Mouse (Mus musculus): ENCODE data around the gene Zfp639. TPM values are rescaled to one million over a fixed set of nuclear protein-coding genes. Genes with fewer than 3 reads are reported as not detected.

Gene Zfp639
- polyA plus RNA-seq, 1 experiment = 62.1 TPM

DNA sequence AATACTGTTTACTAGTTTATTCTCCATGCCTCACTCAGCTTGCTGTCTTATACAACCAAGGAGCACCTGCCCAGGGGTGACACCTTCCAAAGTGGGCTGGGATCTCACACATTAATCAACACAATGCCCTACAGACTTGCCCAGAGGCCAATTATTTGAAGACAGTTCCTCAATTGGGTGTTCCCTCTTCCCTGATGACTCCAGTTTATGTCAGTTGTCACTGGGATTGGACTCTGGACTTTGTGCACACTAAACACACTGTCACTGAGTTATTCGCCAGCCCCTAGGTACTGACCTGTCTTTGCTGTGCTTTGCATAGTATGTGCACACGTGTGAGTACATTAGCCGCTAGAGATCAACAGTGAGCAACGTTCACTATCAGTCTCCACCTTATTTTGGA, 17.1 kb downstream of the Zfp639 start:
- Histone ChIP-seq H3K27ac (ENCODE audit: insufficient read depth, low read length) (no peak overlapping the region), H3K4me3 (ENCODE audit: insufficient read depth, low read length) (no peak overlapping the region), H3K4me1 (ENCODE audit: control insufficient read depth, insufficient read depth, low read length) (no peaks in the 10 kb centered on the region)
- TF ChIP-seq POLR2A (IDR thresholded peaks at IDR 0.05; ENCODE audit: low read depth, low read length) (no peak), CTCF (IDR thresholded peaks at IDR 0.05; ENCODE audit: borderline replicate concordance, insufficient read depth, low read length) (no peak)

DNA sequence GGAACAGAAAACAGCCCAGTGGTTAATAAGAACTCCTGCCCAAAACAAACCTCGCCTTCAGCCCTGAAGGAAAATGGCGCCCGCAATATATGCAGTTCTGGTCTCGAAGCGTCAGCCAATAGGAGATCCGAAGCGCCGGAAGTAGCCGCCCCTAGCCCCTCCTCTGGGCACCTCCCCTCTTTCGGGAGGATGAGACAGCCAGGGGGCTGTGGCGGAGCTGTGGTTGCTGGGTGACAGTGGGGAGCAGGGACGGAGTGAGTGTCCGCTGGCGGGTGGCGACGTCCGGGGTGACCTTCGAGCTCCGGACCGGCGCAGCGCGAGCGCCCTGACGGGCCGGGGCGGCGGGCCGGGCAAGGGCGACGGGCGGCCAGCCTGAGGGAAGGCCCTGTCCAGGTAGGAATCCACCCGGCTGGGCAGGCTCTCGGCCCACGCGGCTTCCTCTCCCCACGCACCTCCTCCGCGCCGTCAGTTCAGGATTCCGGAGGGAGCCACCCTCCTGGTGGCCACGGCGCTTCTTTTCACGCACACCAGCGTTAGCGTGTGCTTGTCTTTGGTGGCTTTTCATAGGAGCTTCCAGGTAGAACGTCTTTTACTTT, 19.3 kb downstream of the Zfp639 start, which contains the start of gene Mfn1:
Gene Mfn1 (plus strand): TSS at position 163 of the 596 bp plus-strand sequence.
- peak within 1 kb of the TSS; percentile 99 for H3K4me3 ChIP-seq (ENCODE audit: insufficient read depth, low read length)
- peak; percentile 72 for TF ChIP-seq POLR2A (IDR thresholded peaks at IDR 0.05; ENCODE audit: low read depth, low read length)
- TF ChIP-seq CTCF (IDR thresholded peaks at IDR 0.05; ENCODE audit: borderline replicate concordance, insufficient read depth, low read length) = no peak
- no peak within 1 kb of the TSS for H3K27ac ChIP-seq (ENCODE audit: insufficient read depth, low read length)
- no peaks in the 10 kb centered on the region for H3K4me1 ChIP-seq (ENCODE audit: control insufficient read depth, insufficient read depth, low read length)

DNA sequence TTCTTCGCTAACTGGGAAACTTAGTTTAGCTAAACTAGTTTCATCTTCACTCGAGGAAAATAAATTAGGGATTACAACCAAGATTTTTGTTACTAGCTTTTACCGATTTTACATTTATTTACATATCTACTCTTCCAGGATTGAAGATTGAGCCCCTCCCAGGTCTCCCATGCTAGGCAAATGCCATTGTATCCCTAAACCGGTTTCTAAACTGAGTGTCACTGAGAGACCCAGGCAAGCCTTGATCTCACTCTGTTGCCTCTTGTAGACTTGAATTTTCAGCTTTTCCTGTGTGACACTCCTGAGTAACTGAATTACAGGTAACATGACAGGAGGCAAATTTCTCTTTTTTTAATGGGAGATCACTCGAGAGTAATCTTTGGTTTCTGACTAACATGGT, 20.0 kb downstream of the Zfp639 start:
- no peak overlapping the region for H3K27ac ChIP-seq (ENCODE audit: insufficient read depth, low read length)
- no peaks in the 10 kb centered on the region for H3K4me1 ChIP-seq (ENCODE audit: control insufficient read depth, insufficient read depth, low read length)
- TF ChIP-seq POLR2A (IDR thresholded peaks at IDR 0.05; ENCODE audit: low read depth, low read length) = no peak
- no peak for TF ChIP-seq CTCF (IDR thresholded peaks at IDR 0.05; ENCODE audit: borderline replicate concordance, insufficient read depth, low read length)
- H3K4me3 ChIP-seq (ENCODE audit: insufficient read depth, low read length) = peak overlapping the region; percentile 99

DNA sequence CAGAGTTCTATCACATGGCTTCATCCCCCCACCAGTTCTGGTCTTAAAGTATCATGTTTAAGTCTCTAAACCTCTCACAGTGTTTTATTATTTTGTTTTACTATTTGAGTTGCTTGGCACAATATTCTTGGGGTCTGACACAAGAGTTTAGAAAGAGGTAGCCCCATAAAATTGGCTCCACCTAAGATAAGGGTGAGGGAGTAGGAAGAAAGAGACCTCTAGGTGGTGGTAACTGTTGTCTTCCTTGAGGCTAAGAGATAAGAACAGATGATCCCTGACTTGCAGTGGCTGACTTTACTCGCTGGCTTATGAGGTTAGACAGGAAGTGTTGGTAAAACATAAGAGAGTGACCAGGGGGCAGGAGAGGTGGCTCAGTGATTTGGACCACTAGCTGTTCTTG, 25.6 kb downstream of the Zfp639 start:
- Histone ChIP-seq H3K4me1 (ENCODE audit: control insufficient read depth, insufficient read depth, low read length) (no peaks in the 10 kb centered on the region), H3K4me3 (ENCODE audit: insufficient read depth, low read length) (no peak overlapping the region), H3K27ac (ENCODE audit: insufficient read depth, low read length) (no peak overlapping the region)
- no peak for TF ChIP-seq CTCF (IDR thresholded peaks at IDR 0.05; ENCODE audit: borderline replicate concordance, insufficient read depth, low read length)
- no peak for TF ChIP-seq POLR2A (IDR thresholded peaks at IDR 0.05; ENCODE audit: low read depth, low read length)

DNA sequence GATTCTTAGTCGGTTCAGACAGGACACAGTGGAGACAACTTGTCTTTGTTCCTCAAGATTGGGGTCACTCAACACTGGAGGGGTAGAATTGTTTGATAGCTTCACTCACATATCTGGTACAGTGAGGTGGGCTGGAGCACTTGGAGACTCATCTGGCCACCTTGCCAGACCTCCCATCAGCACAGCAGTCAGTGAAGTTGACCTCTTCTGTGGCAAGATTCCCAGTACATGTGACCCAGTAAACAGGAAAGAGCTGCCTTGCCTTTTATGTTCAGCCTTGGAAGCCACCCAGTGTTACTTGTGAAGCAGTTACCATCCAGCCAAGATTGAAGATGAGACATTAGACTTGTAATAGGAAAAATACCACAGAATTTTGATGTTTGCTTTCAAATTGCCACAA, 27.5 kb downstream of the Zfp639 start:
- no peak overlapping the region for H3K4me3 ChIP-seq (ENCODE audit: insufficient read depth, low read length)
- TF ChIP-seq POLR2A (IDR thresholded peaks at IDR 0.05; ENCODE audit: low read depth, low read length) (no peak), CTCF (IDR thresholded peaks at IDR 0.05; ENCODE audit: borderline replicate concordance, insufficient read depth, low read length) (no peak)
- H3K27ac ChIP-seq (ENCODE audit: insufficient read depth, low read length) = no peak overlapping the region
- no peaks in the 10 kb centered on the region for H3K4me1 ChIP-seq (ENCODE audit: control insufficient read depth, insufficient read depth, low read length)

DNA sequence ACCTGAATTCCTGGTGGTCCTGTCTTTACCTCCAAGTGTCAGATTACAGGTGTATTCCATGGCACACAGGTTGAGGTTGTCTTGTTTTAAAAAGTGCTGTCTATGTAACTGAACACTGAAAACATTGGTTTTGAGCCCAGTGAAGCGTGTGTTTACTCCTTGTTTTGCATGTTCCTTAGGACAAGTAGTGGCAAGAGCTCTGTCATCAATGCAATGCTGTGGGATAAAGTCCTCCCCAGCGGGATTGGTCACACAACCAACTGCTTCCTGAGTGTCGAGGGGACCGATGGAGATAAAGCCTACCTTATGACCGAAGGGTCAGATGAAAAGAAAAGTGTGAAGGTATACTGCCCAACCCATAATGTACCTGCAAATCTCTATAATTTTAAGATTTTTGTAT, 28.0 kb downstream of the Zfp639 start:
- no peak for TF ChIP-seq POLR2A (IDR thresholded peaks at IDR 0.05; ENCODE audit: low read depth, low read length)
- TF ChIP-seq CTCF (IDR thresholded peaks at IDR 0.05; ENCODE audit: borderline replicate concordance, insufficient read depth, low read length) = no peak
- Histone ChIP-seq H3K4me1 (ENCODE audit: control insufficient read depth, insufficient read depth, low read length) (no peaks in the 10 kb centered on the region), H3K27ac (ENCODE audit: insufficient read depth, low read length) (no peak overlapping the region), H3K4me3 (ENCODE audit: insufficient read depth, low read length) (no peak overlapping the region)

DNA sequence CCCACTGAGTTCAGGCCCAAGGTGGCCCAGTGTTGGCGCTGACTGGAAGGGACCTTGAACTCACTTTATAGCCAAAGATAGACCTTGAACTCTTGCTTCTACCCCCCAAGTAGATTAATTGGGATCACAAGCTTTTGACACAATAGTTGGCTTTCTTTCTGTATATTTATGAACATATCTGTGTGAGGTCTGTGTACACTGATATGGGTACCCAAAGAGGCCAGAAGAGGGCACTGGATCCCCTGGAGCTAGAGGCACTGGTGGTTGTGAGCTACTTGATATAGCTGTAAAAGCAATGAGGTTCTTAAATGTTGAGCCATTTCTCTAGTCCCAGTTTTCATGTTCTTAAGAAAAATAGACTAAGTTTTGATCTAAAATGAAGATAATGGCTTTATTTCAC, 43.0 kb downstream of the Zfp639 start:
- no peak for TF ChIP-seq POLR2A (IDR thresholded peaks at IDR 0.05; ENCODE audit: low read depth, low read length)
- TF ChIP-seq CTCF (IDR thresholded peaks at IDR 0.05; ENCODE audit: borderline replicate concordance, insufficient read depth, low read length) = no peak
- Histone ChIP-seq H3K4me3 (ENCODE audit: insufficient read depth, low read length) (no peak overlapping the region), H3K27ac (ENCODE audit: insufficient read depth, low read length) (no peak overlapping the region), H3K4me1 (ENCODE audit: control insufficient read depth, insufficient read depth, low read length) (no peaks in the 10 kb centered on the region)

DNA sequence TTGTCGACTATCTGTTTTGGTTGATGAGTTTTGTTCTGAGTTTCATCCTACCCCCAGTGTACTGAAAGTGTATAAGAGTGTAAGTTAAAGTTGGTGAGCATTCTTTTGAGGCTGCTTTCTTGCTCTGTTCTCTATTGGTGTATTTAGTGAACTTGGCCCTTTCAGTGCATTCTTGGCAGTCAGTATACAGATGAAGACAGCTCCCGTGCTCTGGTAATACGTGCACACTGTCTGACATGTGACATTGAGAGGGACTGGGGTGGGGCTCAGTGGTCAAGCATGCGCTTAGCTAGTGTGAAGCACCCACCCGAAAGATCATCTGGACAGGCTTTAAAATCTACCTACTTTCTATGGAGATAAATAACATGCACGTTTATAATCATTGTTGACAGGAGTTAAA, 53.3 kb downstream of the Zfp639 start:
- Histone ChIP-seq H3K4me3 (ENCODE audit: insufficient read depth, low read length) (no peak overlapping the region), H3K27ac (ENCODE audit: insufficient read depth, low read length) (no peak overlapping the region), H3K4me1 (ENCODE audit: control insufficient read depth, insufficient read depth, low read length) (no peaks in the 10 kb centered on the region)
- TF ChIP-seq POLR2A (IDR thresholded peaks at IDR 0.05; ENCODE audit: low read depth, low read length) = no peak
- no peak for TF ChIP-seq CTCF (IDR thresholded peaks at IDR 0.05; ENCODE audit: borderline replicate concordance, insufficient read depth, low read length)

Other genes with a start within 250 kb of the Zfp639 start
- gene Zmat3, start 144.2 kb upstream of the Zfp639 start, polyA plus RNA-seq (2011; ENCODE audit: insufficient read length, low read depth, missing spikeins) = 96.0 and 103 TPM in 2 replicates
- 38.5 and 45.1 TPM in 2 replicates for gene Pik3ca, start 112.6 kb upstream of the Zfp639 start, polyA plus RNA-seq (2011; ENCODE audit: insufficient read length, low read depth, missing spikeins)
- not detected in 2 replicates for gene Kcnmb3, start 18.0 kb upstream of the Zfp639 start, polyA plus RNA-seq (2011; ENCODE audit: insufficient read length, low read depth, missing spikeins)
- gene Mfn1, start 19.2 kb downstream of the Zfp639 start, polyA plus RNA-seq (2011; ENCODE audit: insufficient read length, low read depth, missing spikeins) = 52.0 and 55.1 TPM in 2 replicates
- gene Gnb4, start 106.3 kb downstream of the Zfp639 start, polyA plus RNA-seq (2011; ENCODE audit: insufficient read length, low read depth, missing spikeins) = 31.7 and 44.8 TPM in 2 replicates
- gene Actl6a, start 196.0 kb downstream of the Zfp639 start, polyA plus RNA-seq (2011; ENCODE audit: insufficient read length, low read depth, missing spikeins) = 51.3 and 62.1 TPM in 2 replicates
- gene Ndufb5, start 226.7 kb downstream of the Zfp639 start, polyA plus RNA-seq (2011; ENCODE audit: insufficient read length, low read depth, missing spikeins) = 102 and 125 TPM in 2 replicates
- 18.9 and 22.7 TPM in 2 replicates for gene Mrpl47, start 227.3 kb downstream of the Zfp639 start, polyA plus RNA-seq (2011; ENCODE audit: insufficient read length, low read depth, missing spikeins)

Measured in embryonic fibroblast, embryonic 13.5 days (primary cell).